Comparison of ENCODE assay signal across 17 mouse cellular contexts in the genomic region with DNA sequence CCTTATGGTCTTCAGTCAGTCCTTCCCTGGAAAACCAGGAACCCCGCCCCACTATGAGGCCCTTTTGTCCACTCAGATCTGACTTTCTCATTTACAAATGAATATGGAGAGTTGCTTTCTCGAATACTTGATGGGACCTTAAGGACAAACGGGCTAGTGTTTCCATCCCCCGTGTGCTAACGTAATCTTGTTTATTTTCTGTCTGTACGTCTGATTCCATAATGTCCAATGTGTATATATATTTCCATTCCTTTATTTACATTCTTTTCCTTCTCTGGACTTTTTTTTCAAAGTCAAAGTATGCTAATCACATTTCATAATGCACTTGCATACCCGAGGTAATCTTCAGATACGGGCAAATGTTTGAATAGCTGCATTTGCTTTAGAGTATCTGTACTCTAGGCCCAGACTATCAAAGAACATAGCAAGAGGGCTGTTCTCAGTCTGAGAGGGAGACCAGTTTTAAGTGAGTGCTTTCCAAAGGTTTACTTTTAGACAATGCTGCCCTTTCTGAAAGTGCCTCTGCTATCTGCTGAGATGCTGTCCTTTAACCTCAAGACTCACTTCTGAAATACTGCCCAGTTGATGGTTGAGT.
"Had no signal": no experiment of that assay in that cellular context is flagged by ENCODE, and none has a peak within 500 bp of the region (broad histone marks: within the 10 kb centered on the region; RNA-seq: fewer than 3 reads in every experiment).

No protein-coding gene starts in this region.

- ATAC-seq: intestine, postnatal 0 days; liver, embryonic 12.5 days had no signal

- H3K27me3 ChIP-seq: limb, embryonic 13.5 days; liver, embryonic 12.5 days; liver, embryonic 15.5 days had no signal

- DNase-seq: kidney, adult 2 months; kidney, postnatal 25 days; layer of hippocampus, adult 9-11 months; liver; lung, postnatal 4 days; midbrain, embryonic 14.5 days; thymus, adult 2 months; thymus, postnatal 14 days; thymus, postnatal 4 days had no signal

- H3K4me3 ChIP-seq: layer of hippocampus, adult 2 months; limb, embryonic 10.5 days; limb, embryonic 13.5 days; liver, embryonic 12.5 days; liver, embryonic 15.5 days had no signal

- H3K36me3 ChIP-seq: limb, embryonic 10.5 days; limb, embryonic 13.5 days; liver, embryonic 12.5 days; liver, embryonic 15.5 days had no signal

- H3K4me2 ChIP-seq: limb, embryonic 13.5 days; liver, embryonic 12.5 days; liver, embryonic 15.5 days; midbrain, embryonic 11.5 days had no signal

- H3K4me1 ChIP-seq: liver, embryonic 12.5 days; liver, embryonic 15.5 days had no signal

- H3K27ac ChIP-seq: kidney, postnatal 0 days; layer of hippocampus, adult 2 months; limb, embryonic 10.5 days; limb, embryonic 13.5 days; liver, embryonic 12.5 days; liver, embryonic 15.5 days had no signal

- H3K9ac ChIP-seq: limb, embryonic 13.5 days; liver, embryonic 12.5 days; liver, embryonic 15.5 days had no signal

- H3K9me3 ChIP-seq: limb, embryonic 10.5 days; limb, embryonic 13.5 days; liver, embryonic 12.5 days; liver, embryonic 15.5 days had no signal
